Mouse (Mus musculus): ENCODE measurements around the gene Map3k21. TPM values are rescaled to one million over a fixed set of nuclear protein-coding genes. Genes with fewer than 3 reads are reported as not detected.

Gene Map3k21
- polyA plus RNA-seq, 1 experiment: not detected

GRCm38 (mm10) chr8:125880447-125880846, 29.8 kb upstream of the Map3k21 start:
- no peak overlapping the region for H3K4me2 ChIP-seq (ENCODE audit: low read depth)
- H3K4me3 ChIP-seq: no peak overlapping the region
- no peaks in the 10 kb centered on the region for H3K36me3 ChIP-seq (ENCODE audit: control insufficient read depth, insufficient read depth)
- no peaks in the 10 kb centered on the region for H3K79me2 ChIP-seq (ENCODE audit: control insufficient read depth, insufficient read depth)
- peaks cover 5% of the 10 kb centered on the region for H3K27me3 ChIP-seq (ENCODE audit: control insufficient read depth, insufficient read depth, insufficient read length)
- TF ChIP-seq MAX (IDR thresholded peaks at IDR 0.05; ENCODE audit: low read depth): no peak
- no peak for TF ChIP-seq TCF12 (IDR thresholded peaks at IDR 0.05; ENCODE audit: insufficient read depth, poor library complexity, severe bottlenecking)
- no peak for TF ChIP-seq MYOG (IDR thresholded peaks at IDR 0.05; ENCODE audit: control insufficient read depth in 1 of 3, insufficient read depth in 1 of 3, insufficient read length in 2 of 3, low read depth in 2 of 3)
- no peak for TF ChIP-seq CEBPB (IDR thresholded peaks at IDR 0.05; ENCODE audit: insufficient read depth, poor library complexity, severe bottlenecking)
- TF ChIP-seq USF1 (IDR thresholded peaks at IDR 0.05; ENCODE audit: low read depth): no peak
- no peak for TF ChIP-seq POLR2A (IDR thresholded peaks at IDR 0.05; ENCODE audit: insufficient read length, low read depth)
- TF ChIP-seq E2F4 (IDR thresholded peaks at IDR 0.05; ENCODE audit: insufficient read depth): no peak
- no peak for TF ChIP-seq SRF (IDR thresholded peaks at IDR 0.05; ENCODE audit: control insufficient read depth, insufficient read length, low read depth)
- no peak for TF ChIP-seq TCF3 (IDR thresholded peaks at IDR 0.05; ENCODE audit: insufficient read length, low read depth)
- no peak for TF ChIP-seq MYOD1 (IDR thresholded peaks at IDR 0.05; ENCODE audit: control insufficient read depth in 1 of 3, insufficient read length in 2 of 3, low read depth in 2 of 3)
- TF ChIP-seq POLR2AphosphoS2 (IDR thresholded peaks at IDR 0.05; ENCODE audit: insufficient read length, low read depth): no peak
- TF ChIP-seq REST (IDR thresholded peaks at IDR 0.05; ENCODE audit: insufficient read depth, insufficient read length): no peak
- H3ac ChIP-seq (ENCODE audit: control insufficient read depth, insufficient read length): no peak overlapping the region

- no peak for TF ChIP-seq TCF12 (IDR thresholded peaks at IDR 0.05; ENCODE audit: insufficient read depth, poor library complexity, severe bottlenecking)
- no peak for TF ChIP-seq E2F4 (IDR thresholded peaks at IDR 0.05; ENCODE audit: insufficient read depth)
- TF ChIP-seq MAX (IDR thresholded peaks at IDR 0.05; ENCODE audit: low read depth): no peak
- TF ChIP-seq TCF3 (IDR thresholded peaks at IDR 0.05; ENCODE audit: insufficient read length, low read depth): no peak
- TF ChIP-seq SRF (IDR thresholded peaks at IDR 0.05; ENCODE audit: control insufficient read depth, insufficient read length, low read depth): no peak
- TF ChIP-seq POLR2AphosphoS2 (IDR thresholded peaks at IDR 0.05; ENCODE audit: insufficient read length, low read depth): no peak
- TF ChIP-seq MYOD1 (IDR thresholded peaks at IDR 0.05; ENCODE audit: control insufficient read depth in 1 of 3, insufficient read length in 2 of 3, low read depth in 2 of 3): no peak
- no peak for TF ChIP-seq MYOG (IDR thresholded peaks at IDR 0.05; ENCODE audit: control insufficient read depth in 1 of 3, insufficient read depth in 1 of 3, insufficient read length in 2 of 3, low read depth in 2 of 3)
- Histone ChIP-seq H3K36me3 (ENCODE audit: control insufficient read depth, insufficient read depth) (no peaks in the 10 kb centered on the region), H3K79me2 (ENCODE audit: control insufficient read depth, insufficient read depth) (no peaks in the 10 kb centered on the region), H3K4me3 (no peak overlapping the region), H3K27me3 (ENCODE audit: control insufficient read depth, insufficient read depth, insufficient read length) (no peaks in the 10 kb centered on the region), H3K4me2 (ENCODE audit: low read depth) (no peak overlapping the region), H3ac (ENCODE audit: control insufficient read depth, insufficient read length) (no peak overlapping the region)
Measured at GRCm38 (mm10) chr8:125887549-125887948, 22.7 kb upstream of the Map3k21 start.

GRCm38 (mm10) chr8:125889920-125890319, 20.3 kb upstream of the Map3k21 start:
- H3K4me2 ChIP-seq (ENCODE audit: low read depth): no peak overlapping the region
- TF ChIP-seq POLR2A (IDR thresholded peaks at IDR 0.05; ENCODE audit: insufficient read length, low read depth): no peak
- no peak for TF ChIP-seq USF1 (IDR thresholded peaks at IDR 0.05; ENCODE audit: low read depth)
- no peak for TF ChIP-seq SRF (IDR thresholded peaks at IDR 0.05; ENCODE audit: control insufficient read depth, insufficient read length, low read depth)
- TF ChIP-seq MYOD1 (IDR thresholded peaks at IDR 0.05; ENCODE audit: control insufficient read depth in 1 of 3, insufficient read length in 2 of 3, low read depth in 2 of 3): no peak
- no peak for TF ChIP-seq CEBPB (IDR thresholded peaks at IDR 0.05; ENCODE audit: insufficient read depth, poor library complexity, severe bottlenecking)
- TF ChIP-seq E2F4 (IDR thresholded peaks at IDR 0.05; ENCODE audit: insufficient read depth): no peak
- TF ChIP-seq TCF12 (IDR thresholded peaks at IDR 0.05; ENCODE audit: insufficient read depth, poor library complexity, severe bottlenecking): no peak
- TF ChIP-seq TCF3 (IDR thresholded peaks at IDR 0.05; ENCODE audit: insufficient read length, low read depth): no peak
- H3K27me3 ChIP-seq (ENCODE audit: control insufficient read depth, insufficient read depth, insufficient read length): no peaks in the 10 kb centered on the region
- H3K4me3 ChIP-seq: no peak overlapping the region
- no peak overlapping the region for H3ac ChIP-seq (ENCODE audit: control insufficient read depth, insufficient read length)
- no peaks in the 10 kb centered on the region for H3K79me2 ChIP-seq (ENCODE audit: control insufficient read depth, insufficient read depth)
- no peaks in the 10 kb centered on the region for H3K36me3 ChIP-seq (ENCODE audit: control insufficient read depth, insufficient read depth)

GRCm38 (mm10) chr8:125897388-125897787, 12.9 kb upstream of the Map3k21 start:
- no peak overlapping the region for H3K4me3 ChIP-seq
- H3K4me2 ChIP-seq (ENCODE audit: low read depth): no peak overlapping the region
- peaks cover 14% of the 10 kb centered on the region for H3K27me3 ChIP-seq (ENCODE audit: control insufficient read depth, insufficient read depth, insufficient read length)
- H3K79me2 ChIP-seq (ENCODE audit: control insufficient read depth, insufficient read depth): no peaks in the 10 kb centered on the region
- TF ChIP-seq MYOD1 (IDR thresholded peaks at IDR 0.05; ENCODE audit: control insufficient read depth in 1 of 3, insufficient read length in 2 of 3, low read depth in 2 of 3): no peak
- no peak for TF ChIP-seq TCF3 (IDR thresholded peaks at IDR 0.05; ENCODE audit: insufficient read length, low read depth)
- TF ChIP-seq SRF (IDR thresholded peaks at IDR 0.05; ENCODE audit: control insufficient read depth, insufficient read length, low read depth): no peak
- no peak for TF ChIP-seq TCF12 (IDR thresholded peaks at IDR 0.05; ENCODE audit: insufficient read depth, poor library complexity, severe bottlenecking)
- no peak for TF ChIP-seq POLR2A (IDR thresholded peaks at IDR 0.05; ENCODE audit: insufficient read length, low read depth)
- TF ChIP-seq USF1 (IDR thresholded peaks at IDR 0.05; ENCODE audit: low read depth): no peak
- no peak for TF ChIP-seq MAX (IDR thresholded peaks at IDR 0.05; ENCODE audit: low read depth)
- no peak for TF ChIP-seq E2F4 (IDR thresholded peaks at IDR 0.05; ENCODE audit: insufficient read depth)
- no peak for TF ChIP-seq REST (IDR thresholded peaks at IDR 0.05; ENCODE audit: insufficient read depth, insufficient read length)
- no peak for TF ChIP-seq MYOG (IDR thresholded peaks at IDR 0.05; ENCODE audit: control insufficient read depth in 1 of 3, insufficient read depth in 1 of 3, insufficient read length in 2 of 3, low read depth in 2 of 3)
- TF ChIP-seq POLR2AphosphoS2 (IDR thresholded peaks at IDR 0.05; ENCODE audit: insufficient read length, low read depth): no peak
- H3K36me3 ChIP-seq (ENCODE audit: control insufficient read depth, insufficient read depth): no peaks in the 10 kb centered on the region
- no peak overlapping the region for H3ac ChIP-seq (ENCODE audit: control insufficient read depth, insufficient read length)

Measured in myocyte (in vitro differentiated cells).